Mouse (Mus musculus) induced T-regulatory cell, adult 2 months (primary cell): ENCODE results near the gene Grrp1.

Source experiments
- DNase-seq: peaks from one replicate; pipeline ENCODE4 v3.0.0-alpha.2; 2012; ENCODE audit warnings: low read depth

Gene Grrp1

GRCm38 (mm10) chr4:134243516-134244250, 10.2 kb downstream of the Grrp1 start, which contains the start of gene E130218I03Rik:
E130218I03Rik (plus strand) TSS chr4:134243662.
- DNase-seq: no peak

GRCm38 (mm10) chr4:134238686-134239085, 15.2 kb downstream of the Grrp1 start:
- no peak for DNase-seq

GRCm38 (mm10) chr4:134238279-134238651, 15.6 kb downstream of the Grrp1 start, which contains the start of gene Cnksr1:
Cnksr1 (minus strand) TSS chr4:134238399.
- DNase-seq: no peak

GRCm38 (mm10) chr4:134237582-134238278, 16.2 kb downstream of the Grrp1 start:
- no peak for DNase-seq

- DNase-seq: no peak
Measured at GRCm38 (mm10) chr4:134234876-134235275, 19.0 kb downstream of the Grrp1 start.

- no peak for DNase-seq
Measured at GRCm38 (mm10) chr4:134230431-134230830, 23.5 kb downstream of the Grrp1 start.

GRCm38 (mm10) chr4:134227194-134227593, 26.7 kb downstream of the Grrp1 start, which contains the start of gene Catsper4:
Catsper4 (minus strand) TSS chr4:134227383.
- DNase-seq: no peak

- no peak for DNase-seq
Measured at GRCm38 (mm10) chr4:134222793-134223600, 30.9 kb downstream of the Grrp1 start.

- no peak for DNase-seq
Measured at GRCm38 (mm10) chr4:134206488-134207053, 47.3 kb downstream of the Grrp1 start.

- no peak for DNase-seq
Measured at GRCm38 (mm10) chr4:134203340-134203896, 50.5 kb downstream of the Grrp1 start.

GRCm38 (mm10) chr4:134202904-134203303, 51.0 kb downstream of the Grrp1 start, which contains the start of gene Gm7534:
Gm7534 (minus strand) TSS chr4:134203004.
- DNase-seq: no peak
